In genomic region chr19:19344426-19344811, GRCm38 (mm10) we compare ENCODE assay signal across 22 mouse cellular contexts.
A peak's percentile ranks its signal among the peaks of the same experiment; 100 is the strongest.
DNase-seq lines count a peak whose midpoint lies in the region; ATAC-seq and TF ChIP-seq lines count a peak whose summit lies in the region.
"Had no signal": no experiment of that assay in that cellular context is flagged by ENCODE, and none has a peak within 500 bp of the region (broad histone marks: within the 10 kb centered on the region; RNA-seq: fewer than 3 reads in every experiment).

No protein-coding gene starts in this region.

- H3K4me3 ChIP-seq in forebrain, embryonic 13.5 days: no peak overlapping the region
- no peak overlapping the region for H3K4me3 ChIP-seq in forebrain, embryonic 12.5 days (replicated peaks)
- no peak overlapping the region for H3K4me3 ChIP-seq in midbrain, embryonic 12.5 days
- no peak overlapping the region for H3K4me3 ChIP-seq in midbrain, embryonic 10.5 days
- no peak overlapping the region for H3K4me3 ChIP-seq in hindbrain, postnatal 0 days (ENCODE audit: low read length)
- no peak overlapping the region for H3K4me3 ChIP-seq in neural tube, embryonic 15.5 days (replicated peaks)
- H3K4me3 ChIP-seq: embryonic facial prominence, embryonic 13.5 days; erythroblast, embryonic 14.5 days; heart, embryonic 15.5 days; layer of hippocampus, adult 2 months; limb, embryonic 12.5 days; liver, embryonic 12.5 days; neural tube, embryonic 12.5 days; stomach, embryonic 15.5 days had no signal

- no peak overlapping the region for H3K9ac ChIP-seq in forebrain, embryonic 13.5 days
- no peak overlapping the region for H3K9ac ChIP-seq in forebrain, embryonic 12.5 days
- H3K9ac ChIP-seq in midbrain, embryonic 12.5 days (replicated peaks): no peak overlapping the region
- no peak overlapping the region for H3K9ac ChIP-seq in hindbrain, postnatal 0 days (replicated peaks; ENCODE audit: low read length)
- no peak overlapping the region for H3K9ac ChIP-seq in neural tube, embryonic 15.5 days (replicated peaks)
- H3K9ac ChIP-seq: embryonic facial prominence, embryonic 13.5 days; heart, embryonic 15.5 days; limb, embryonic 12.5 days; liver, embryonic 12.5 days; lung, embryonic 14.5 days; neural tube, embryonic 12.5 days; stomach, embryonic 15.5 days had no signal

- DNase-seq in midbrain, embryonic 10.5 days (ENCODE audit: low spot score): no peak
- DNase-seq in hindbrain, postnatal 0 days (ENCODE audit: low spot score): no peak
- no peak for DNase-seq in left cerebral cortex, postnatal 14 days (ENCODE audit: low spot score in 2 of 2)
- DNase-seq in kidney, postnatal 36 days: no peak
- DNase-seq: cerebellum, adult 8-10 months; heart, postnatal 36 days; kidney, adult 2 months; thymus, postnatal 25 days had no signal

- peaks cover 10% of the 10 kb centered on the region for H3K4me1 ChIP-seq in forebrain, embryonic 13.5 days
- no peaks in the 10 kb centered on the region for H3K4me1 ChIP-seq in forebrain, embryonic 12.5 days
- H3K4me1 ChIP-seq in midbrain, embryonic 12.5 days: 0 out of 2 replicates have a peak, but pooled peaks cover 4% of the 10 kb centered on the region
- no peaks in the 10 kb centered on the region for H3K4me1 ChIP-seq in midbrain, embryonic 10.5 days
- 0 out of 2 replicates have a peak, but pooled peaks cover 4% of the 10 kb centered on the region for H3K4me1 ChIP-seq in hindbrain, postnatal 0 days (ENCODE audit: insufficient read depth, low read length)
- H3K4me1 ChIP-seq in neural tube, embryonic 15.5 days: peaks cover 4% of the 10 kb centered on the region; the same call in 1 of the 2 replicates
- H3K4me1 ChIP-seq: embryonic facial prominence, embryonic 13.5 days; heart, embryonic 15.5 days; limb, embryonic 12.5 days; liver, embryonic 12.5 days; neural tube, embryonic 12.5 days; stomach, embryonic 15.5 days had no signal

- no peak for TF ChIP-seq CTCF in hindbrain, postnatal 0 days (IDR thresholded peaks at IDR 0.05; ENCODE audit: low read depth)

- H3K4me2 ChIP-seq in forebrain, embryonic 13.5 days: no peak overlapping the region
- no peak overlapping the region for H3K4me2 ChIP-seq in forebrain, embryonic 12.5 days
- no peak overlapping the region for H3K4me2 ChIP-seq in midbrain, embryonic 12.5 days (replicated peaks)
- 0 out of 2 replicates have a peak overlapping the region, but pooled peaks have one; percentile 1 for H3K4me2 ChIP-seq in hindbrain, postnatal 0 days (ENCODE audit: low read depth, low read length)
- H3K4me2 ChIP-seq in neural tube, embryonic 15.5 days: peak overlapping the region; percentile 17
- H3K4me2 ChIP-seq: embryonic facial prominence, embryonic 13.5 days; heart, embryonic 15.5 days; limb, embryonic 12.5 days; liver, embryonic 12.5 days; lung, embryonic 14.5 days; neural tube, embryonic 12.5 days; stomach, embryonic 15.5 days had no signal

- intact Hi-C loops in left cerebral cortex, postnatal 14 days (cut with DNase I): no loop called here

- no peak overlapping the region for H3K27ac ChIP-seq in forebrain, embryonic 13.5 days
- H3K27ac ChIP-seq in forebrain, embryonic 12.5 days: no peak overlapping the region
- H3K27ac ChIP-seq in midbrain, embryonic 12.5 days (replicated peaks): no peak overlapping the region
- H3K27ac ChIP-seq in midbrain, embryonic 10.5 days (replicated peaks): no peak overlapping the region
- no peak overlapping the region for H3K27ac ChIP-seq in hindbrain, postnatal 0 days
- H3K27ac ChIP-seq in neural tube, embryonic 15.5 days (replicated peaks): no peak overlapping the region
- H3K27ac ChIP-seq: embryonic facial prominence, embryonic 13.5 days; heart, embryonic 15.5 days; kidney, postnatal 0 days; layer of hippocampus, adult 2 months; limb, embryonic 12.5 days; liver, embryonic 12.5 days; neural tube, embryonic 12.5 days; stomach, embryonic 15.5 days had no signal

- WGBS in forebrain, embryonic 13.5 days: 54% methylated on average over 7 of the region's 7 CpGs
- WGBS in forebrain, embryonic 12.5 days: 78% methylated on average over 7 of the region's 7 CpGs
- WGBS in midbrain, embryonic 12.5 days: 74% methylated on average over 7 of the region's 7 CpGs
- 91% methylated on average over 7 of the region's 7 CpGs for WGBS in midbrain, embryonic 10.5 days
- WGBS in hindbrain, postnatal 0 days: 30% methylated on average over 7 of the region's 7 CpGs
- WGBS in neural tube, embryonic 15.5 days: 50% methylated on average over 7 of the region's 7 CpGs

- H3K9me3 ChIP-seq in forebrain, embryonic 13.5 days (replicated peaks): no peaks in the 10 kb centered on the region
- no peaks in the 10 kb centered on the region for H3K9me3 ChIP-seq in forebrain, embryonic 12.5 days
- no peaks in the 10 kb centered on the region for H3K9me3 ChIP-seq in midbrain, embryonic 12.5 days
- H3K9me3 ChIP-seq in midbrain, embryonic 10.5 days (replicated peaks): no peaks in the 10 kb centered on the region
- no peaks in the 10 kb centered on the region for H3K9me3 ChIP-seq in hindbrain, postnatal 0 days (ENCODE audit: low read length)
- no peaks in the 10 kb centered on the region for H3K9me3 ChIP-seq in neural tube, embryonic 15.5 days (replicated peaks)
- H3K9me3 ChIP-seq: embryonic facial prominence, embryonic 13.5 days; heart, embryonic 15.5 days; limb, embryonic 12.5 days; liver, embryonic 12.5 days; neural tube, embryonic 12.5 days; stomach, embryonic 15.5 days had no signal

- no peaks in the 10 kb centered on the region for H3K36me3 ChIP-seq in forebrain, embryonic 13.5 days (ENCODE audit: poor library complexity, severe bottlenecking)
- no peaks in the 10 kb centered on the region for H3K36me3 ChIP-seq in forebrain, embryonic 12.5 days (replicated peaks)
- H3K36me3 ChIP-seq in midbrain, embryonic 12.5 days: no peaks in the 10 kb centered on the region
- H3K36me3 ChIP-seq in midbrain, embryonic 10.5 days: no peaks in the 10 kb centered on the region
- H3K36me3 ChIP-seq in hindbrain, postnatal 0 days (ENCODE audit: insufficient read depth, low read length): no peaks in the 10 kb centered on the region
- H3K36me3 ChIP-seq in neural tube, embryonic 15.5 days: no peaks in the 10 kb centered on the region
- H3K36me3 ChIP-seq: embryonic facial prominence, embryonic 13.5 days; heart, embryonic 15.5 days; limb, embryonic 12.5 days; liver, embryonic 12.5 days; neural tube, embryonic 12.5 days; stomach, embryonic 15.5 days had no signal

- no peaks in the 10 kb centered on the region for H3K27me3 ChIP-seq in forebrain, embryonic 13.5 days
- no peaks in the 10 kb centered on the region for H3K27me3 ChIP-seq in forebrain, embryonic 12.5 days
- H3K27me3 ChIP-seq in midbrain, embryonic 12.5 days: no peaks in the 10 kb centered on the region
- H3K27me3 ChIP-seq in midbrain, embryonic 10.5 days (ENCODE audit: low read depth, poor library complexity, severe bottlenecking): no peaks in the 10 kb centered on the region
- H3K27me3 ChIP-seq in hindbrain, postnatal 0 days (ENCODE audit: insufficient read depth, low read length): no peaks in the 10 kb centered on the region
- H3K27me3 ChIP-seq in neural tube, embryonic 15.5 days (replicated peaks): no peaks in the 10 kb centered on the region
- H3K27me3 ChIP-seq: embryonic facial prominence, embryonic 13.5 days; heart, embryonic 15.5 days; limb, embryonic 12.5 days; liver, embryonic 12.5 days; neural tube, embryonic 12.5 days; stomach, embryonic 15.5 days had no signal

- ATAC-seq in forebrain, embryonic 13.5 days: peak; percentile 74
- no peak for ATAC-seq in forebrain, embryonic 12.5 days (ENCODE audit: low FRiP score)
- ATAC-seq in midbrain, embryonic 12.5 days (ENCODE audit: low FRiP score, low read depth): peak; percentile 27; the same call in 1 of the 2 replicates
- peak; percentile 79 for ATAC-seq in hindbrain, postnatal 0 days
- peak; percentile 45; the same call in 1 of the 2 replicates for ATAC-seq in neural tube, embryonic 15.5 days (ENCODE audit: low FRiP score)
- ATAC-seq: liver, embryonic 12.5 days had no signal

Comparison
In these comparisons a context has a peak if more than half of its experiments do, and no peak if none do; other contexts are left out.
1. H3K4me2 ChIP-seq: peak in hindbrain, postnatal 0 days (single experiment) and neural tube, embryonic 15.5 days (single experiment); none in forebrain, embryonic 13.5 days (single experiment), forebrain, embryonic 12.5 days (single experiment) and midbrain, embryonic 12.5 days (single experiment).